Mouse (Mus musculus) spleen, adult 2 months (tissue): ENCODE data around the gene Anp32b.

Experiments
- CTCF ChIP-seq: fragments of 200-500 bp; IDR thresholded peaks from 2 replicates; pipeline ENCODE4 v1.5.1; 2011; ENCODE audit warnings: mild to moderate bottlenecking, inconsistent platforms; ENCODE audit not compliant: insufficient read depth, insufficient read length, insufficient replicate concordance; ENCODE audit errors: extremely low read depth
- POLR2A ChIP-seq: fragments of 200-500 bp; IDR thresholded peaks from 2 replicates; pipeline ENCODE4 v1.6.1; 2011; ENCODE audit warnings: low read depth, low read length, inconsistent platforms

DNA sequence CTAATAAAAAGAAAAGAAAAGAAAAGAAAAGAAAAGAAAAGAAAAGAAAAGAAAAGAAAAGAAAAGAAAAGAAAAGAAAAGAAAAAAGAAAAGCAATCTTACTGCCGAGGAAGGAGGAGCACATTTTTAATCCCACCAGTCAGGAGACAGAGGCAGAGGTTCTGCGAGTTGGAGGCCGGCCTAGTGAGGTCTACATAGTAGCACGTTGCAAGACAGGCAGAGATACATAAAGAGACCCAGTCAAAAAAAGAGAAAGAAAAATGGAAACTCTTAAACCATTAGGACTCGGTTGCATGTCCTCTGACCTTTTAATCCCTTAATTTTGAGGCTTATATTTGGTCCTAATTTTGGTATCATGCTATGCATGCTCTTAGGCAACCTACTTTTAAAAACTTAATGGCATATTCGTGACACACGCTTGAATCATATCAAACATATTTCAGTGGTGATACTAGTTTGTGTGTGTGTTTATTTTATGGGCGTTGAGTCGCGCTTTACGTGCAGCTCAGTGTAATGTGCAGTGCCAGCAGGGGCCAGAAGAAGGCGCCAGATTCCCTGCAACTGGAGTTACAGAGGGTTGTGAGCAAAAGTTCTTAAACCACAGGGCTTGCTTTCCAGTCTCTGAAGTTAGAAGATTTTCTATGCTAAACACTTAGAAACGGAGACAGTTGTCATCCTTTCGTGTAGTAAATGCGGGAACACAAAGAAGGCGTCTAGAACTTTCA lies 57.2 kb downstream of the Anp32b start:
- TF ChIP-seq POLR2A (no peak), CTCF (peak; percentile 81)
